Mouse (Mus musculus) telencephalon, adult 2 months (tissue): Measurements from ENCODE around the gene Rab37.

Experiments used
- DNase-seq: peaks from one replicate; pipeline ENCODE4 v3.0.0-alpha.2; 2011; ENCODE audit warnings: low read depth, low spot score

Rab37 gene

DNA sequence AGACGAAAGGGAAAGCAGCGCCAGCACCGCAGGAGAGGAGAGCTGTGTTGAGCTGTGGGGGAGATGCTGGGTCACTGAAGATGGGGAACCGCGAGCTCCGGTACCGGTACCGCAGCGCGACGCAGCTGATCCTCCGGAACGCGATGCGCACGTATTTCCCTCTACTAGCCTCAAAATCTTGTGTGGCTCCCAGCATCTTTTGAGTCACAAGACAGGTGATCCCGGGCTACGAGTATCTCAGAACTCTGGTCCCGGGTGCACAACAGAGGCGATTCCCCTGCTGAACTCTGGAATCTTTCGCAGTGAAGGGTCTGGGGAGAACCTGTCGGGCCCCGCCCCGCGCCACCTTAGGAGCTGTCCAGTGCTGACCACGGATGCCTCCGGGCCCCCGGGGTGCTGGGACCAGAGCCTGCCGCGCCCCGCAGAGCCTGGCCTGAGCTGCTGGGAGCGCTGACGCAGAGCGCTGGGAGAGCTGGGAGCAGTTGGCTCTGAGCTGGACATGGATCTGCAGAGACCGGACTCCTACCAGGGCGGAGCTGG lies at the start of gene Rab37:
Rab37 (plus strand) TSS at position 70 of the 540 bp plus-strand sequence.
- no peak for DNase-seq

- no peak for DNase-seq
Observed at GRCm38 (mm10) chr11:115048259-115048658, 43.0 kb upstream of the Rab37 start, which contains the start of gene Cd300ld3. Cd300ld3 (minus strand) TSS chr11:115048409.

- DNase-seq: no peak
Observed at GRCm38 (mm10) chr11:115049282-115049895, 41.8 kb upstream of the Rab37 start.

DNA sequence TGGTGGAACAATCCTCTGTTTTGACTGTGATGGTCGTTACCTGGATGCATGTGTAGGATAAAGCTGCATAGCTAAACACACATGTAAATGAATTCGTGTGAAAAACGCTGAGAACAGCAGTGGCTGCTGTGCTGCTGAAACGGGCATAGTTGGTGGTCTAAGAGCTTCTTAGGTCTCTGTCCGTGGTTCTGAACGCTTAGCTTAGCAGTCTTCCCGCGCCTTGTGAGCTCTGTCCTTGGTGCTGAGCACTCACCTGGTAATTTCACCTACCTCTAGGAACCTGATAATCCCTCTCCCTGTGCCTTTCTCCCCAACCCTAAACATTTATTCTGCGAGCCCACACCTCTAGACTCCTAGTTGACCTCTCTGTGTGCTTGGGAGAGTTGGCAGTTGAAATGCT lies 39.0 kb upstream of the Rab37 start:
- DNase-seq: no peak

DNA sequence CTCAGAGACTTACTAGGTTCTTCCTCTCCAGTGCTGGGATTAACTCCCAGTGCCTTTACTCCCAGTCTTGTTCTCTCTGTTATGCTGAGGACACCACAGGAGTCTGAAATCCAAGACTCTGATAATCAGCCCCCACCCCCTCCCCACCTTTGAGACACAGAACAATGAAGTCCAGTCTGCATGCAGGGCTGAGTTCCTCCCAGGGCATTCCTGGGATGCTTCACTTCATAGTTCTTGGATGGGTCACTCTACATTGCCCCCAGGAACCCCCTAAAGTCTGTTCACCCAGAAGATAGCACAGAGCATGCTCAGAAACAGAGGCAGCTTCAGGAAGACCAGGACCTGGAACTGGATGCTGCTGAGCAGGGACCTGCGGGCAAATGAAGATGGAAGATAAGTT lies 38.2 kb upstream of the Rab37 start:
- no peak for DNase-seq

DNA sequence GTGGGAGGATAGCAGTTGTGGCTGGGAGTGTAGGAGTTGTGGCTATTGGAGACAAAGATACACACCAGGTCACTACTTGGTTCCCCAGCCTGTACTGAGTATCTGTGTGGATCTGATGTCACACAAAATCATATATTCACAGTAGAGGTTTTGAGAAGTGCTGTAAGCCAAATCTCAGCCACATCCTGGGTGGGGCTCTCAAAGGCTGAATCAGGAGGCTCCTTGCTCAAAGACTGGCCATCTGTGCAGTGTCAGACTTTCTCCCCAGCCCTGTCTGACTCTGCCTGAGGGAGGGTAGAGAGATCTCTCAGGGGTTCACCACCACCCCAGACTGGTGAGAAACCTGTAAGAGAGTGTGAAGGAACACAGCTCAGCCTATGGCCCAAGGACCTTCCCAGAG lies 36.7 kb upstream of the Rab37 start:
- no peak for DNase-seq

DNA sequence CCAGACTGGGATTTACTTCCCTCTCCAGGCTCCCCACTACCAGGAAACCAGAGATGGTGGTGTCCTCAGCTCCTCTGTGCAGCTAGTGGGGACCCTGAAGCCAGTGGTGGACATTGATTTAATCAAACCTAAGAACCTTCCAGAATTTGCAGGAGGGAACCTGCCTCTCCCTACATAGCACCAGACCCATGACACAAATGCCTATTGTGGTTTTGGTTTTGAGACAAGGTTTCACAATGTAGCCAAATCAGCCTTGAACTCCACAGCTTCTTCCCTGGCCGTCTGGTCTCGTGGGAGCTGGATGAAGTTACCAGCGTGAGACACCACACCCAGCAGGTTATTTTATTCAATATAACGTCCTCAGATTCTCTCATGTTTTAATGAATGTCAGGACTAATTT lies 32.5 kb upstream of the Rab37 start:
- no peak for DNase-seq

GRCm38 (mm10) chr11:115059797-115060196 lies 31.4 kb upstream of the Rab37 start:
- no peak for DNase-seq

- DNase-seq: no peak
Observed at GRCm38 (mm10) chr11:115062077-115062476, 29.2 kb upstream of the Rab37 start, which contains the start of gene Cd300e. Cd300e (minus strand) TSS chr11:115062177.

DNA sequence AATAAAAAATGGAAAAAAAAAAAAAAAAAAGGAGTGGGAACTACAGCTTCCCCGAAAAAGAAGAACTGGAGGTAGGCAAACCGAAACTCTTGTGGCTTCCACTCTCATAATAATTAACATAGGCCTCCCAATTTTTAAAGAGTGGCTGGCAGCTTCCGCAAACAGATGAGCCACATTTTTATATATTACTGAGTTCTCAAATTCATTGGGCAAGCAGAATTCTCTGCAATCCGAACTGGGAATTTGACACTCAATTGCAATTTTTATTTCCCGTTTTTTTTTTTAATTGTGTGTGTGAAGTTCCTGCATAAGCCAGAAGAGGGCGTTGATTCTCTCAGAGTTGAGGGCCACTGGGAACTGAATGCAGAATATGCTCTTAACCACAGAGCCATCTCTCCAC lies 24.5 kb upstream of the Rab37 start:
- DNase-seq: no peak

DNA sequence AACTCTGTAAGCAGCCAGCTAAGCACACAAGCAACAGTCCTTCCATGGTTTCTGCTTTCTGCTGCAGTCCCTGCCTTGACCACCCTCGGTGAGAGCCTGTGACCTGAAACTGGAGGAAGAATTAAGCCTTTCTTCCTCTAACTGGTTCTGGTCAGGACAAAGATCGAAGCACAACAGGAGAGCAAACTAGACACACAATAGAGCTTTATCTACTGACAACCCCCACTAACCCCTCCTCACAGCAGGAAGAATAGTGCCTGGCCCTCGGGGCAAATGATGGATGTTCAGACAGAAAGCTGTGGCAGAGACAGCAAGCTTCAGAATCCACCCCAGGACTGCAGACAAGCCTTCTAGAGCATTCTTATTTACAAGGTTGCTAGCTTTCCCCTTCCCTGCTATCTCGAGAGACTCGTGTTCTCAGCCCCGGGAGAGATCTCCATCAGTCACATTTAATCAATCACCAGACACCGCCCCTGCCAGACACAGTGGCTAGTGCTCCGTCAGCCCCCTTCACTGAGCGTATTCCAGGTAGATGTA lies 20.1 kb upstream of the Rab37 start:
- no peak for DNase-seq

GRCm38 (mm10) chr11:115071631-115072294 lies 19.5 kb upstream of the Rab37 start:
- no peak for DNase-seq

DNA sequence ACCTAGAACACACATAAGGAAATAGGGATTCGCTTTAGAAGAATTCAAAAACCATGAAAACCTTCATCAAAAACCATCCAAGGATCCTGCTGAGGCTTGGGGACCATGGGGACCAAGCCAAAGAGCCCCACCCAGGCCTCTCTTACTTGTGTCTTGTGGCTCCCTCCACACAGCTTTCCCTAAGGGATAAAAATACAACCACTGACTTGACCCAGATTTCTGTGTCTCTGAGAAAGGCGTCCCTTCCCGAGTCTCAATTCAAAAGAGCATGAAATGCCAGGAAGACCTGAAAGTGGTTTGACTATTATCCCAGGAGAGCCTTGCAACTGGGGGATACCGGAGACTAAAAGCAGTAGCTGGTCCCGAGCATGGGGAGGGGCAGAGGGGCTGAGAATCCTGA lies 18.2 kb upstream of the Rab37 start:
- no peak for DNase-seq

DNA sequence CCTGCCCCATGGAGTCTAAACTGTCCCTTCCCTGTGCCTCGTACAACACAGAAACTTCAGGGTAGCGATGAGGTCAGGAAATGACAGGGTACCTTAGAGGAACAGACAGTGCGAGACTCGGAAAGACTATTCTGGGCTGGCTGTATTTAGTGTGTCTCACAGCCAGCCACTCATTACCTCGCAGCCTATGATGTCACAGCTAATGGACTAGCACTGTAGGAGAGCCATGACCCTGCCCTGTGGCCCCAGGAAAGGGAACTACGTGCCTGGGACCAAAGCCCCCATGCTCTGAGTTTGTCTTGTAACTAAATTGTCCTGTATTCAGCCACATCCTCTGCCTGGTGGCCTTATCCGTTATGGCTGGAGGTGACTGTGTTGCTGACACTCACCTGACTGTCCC lies 15.8 kb upstream of the Rab37 start:
- DNase-seq: no peak

- no peak for DNase-seq
Observed at GRCm38 (mm10) chr11:115075859-115076258, 15.4 kb upstream of the Rab37 start.

GRCm38 (mm10) chr11:115077436-115077835 lies 13.8 kb upstream of the Rab37 start:
- DNase-seq: no peak

GRCm38 (mm10) chr11:115078680-115079079 lies 12.6 kb upstream of the Rab37 start:
- no peak for DNase-seq

DNA sequence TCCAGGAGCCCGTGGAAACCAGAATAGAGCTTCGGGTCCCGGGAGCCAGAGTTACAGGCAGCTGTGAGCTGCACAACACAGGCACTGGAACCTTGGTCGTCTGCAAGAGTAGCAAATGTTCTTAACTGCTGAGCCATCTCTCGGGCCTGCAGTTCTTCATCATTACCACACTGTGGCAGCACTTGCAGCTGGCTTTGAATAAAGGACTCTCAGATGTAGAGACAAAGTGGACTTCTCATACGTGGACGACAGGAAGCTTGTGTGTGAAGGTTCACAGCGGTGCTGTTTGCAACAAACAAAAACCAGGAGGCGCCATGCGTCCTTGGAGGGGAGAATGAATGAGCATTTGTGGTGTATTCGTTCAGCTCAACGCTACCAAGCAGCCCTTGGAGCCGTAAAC lies 10.3 kb upstream of the Rab37 start:
- DNase-seq: peak; percentile 43

DNA sequence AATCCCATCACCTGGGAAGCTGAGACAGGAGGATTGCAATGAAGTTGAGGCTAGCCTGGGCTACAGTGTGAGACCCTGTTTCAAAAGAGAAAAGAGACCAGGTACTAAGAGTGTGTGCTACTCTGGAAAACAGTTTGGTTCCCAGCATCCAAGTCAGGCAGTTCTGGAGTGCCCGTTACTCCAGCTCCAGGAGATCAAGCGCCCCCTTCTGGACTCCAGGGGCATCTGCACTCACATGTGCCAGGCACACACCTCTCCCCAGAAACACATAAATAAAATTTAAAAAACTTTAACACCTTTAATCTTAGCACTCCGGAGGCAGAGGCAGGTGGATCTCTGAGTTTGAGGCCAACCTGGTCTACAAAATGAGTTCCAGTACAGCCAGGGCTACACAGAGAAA lies 9.9 kb upstream of the Rab37 start:
- DNase-seq: no peak

- no peak for DNase-seq
Observed at GRCm38 (mm10) chr11:115082196-115082595, 9.0 kb upstream of the Rab37 start.

GRCm38 (mm10) chr11:115083376-115084139 lies 7.7 kb upstream of the Rab37 start:
- no peak for DNase-seq

- DNase-seq: no peak
Observed at GRCm38 (mm10) chr11:115084595-115084994, 6.6 kb upstream of the Rab37 start.
